Mouse (Mus musculus) ES-E14 (cell line): ENCODE results near the gene Itsn1. TPM values are rescaled to one million over a fixed set of nuclear protein-coding genes. Genes with fewer than 3 reads are reported as not detected.

Experiments used
- DNase-seq: peaks from one replicate; pipeline ENCODE4 v3.0.0-alpha.2; 2013; ENCODE audit warnings: low read depth, low spot score
- H3K27ac ChIP-seq: 2 replicates; pipeline ENCODE4 v1.5.1; 2012; ENCODE audit warnings: low read depth, mild to moderate bottlenecking, low read length, moderate library complexity, mixed read lengths; ENCODE audit not compliant: poor library complexity, insufficient read depth, severe bottlenecking
- H3K36me3 ChIP-seq: 2 replicates; pipeline ENCODE4 v1.6.1; 2012; ENCODE audit warnings: mild to moderate bottlenecking, low read length, moderate library complexity, mixed read lengths; ENCODE audit not compliant: control insufficient read depth, poor library complexity, insufficient read depth, severe bottlenecking
- H3K4me1 ChIP-seq, 2 experiments: fragments of 150-350 bp in 1 of 2; sonication (generic) in 1 of 2; 2 replicates each; pipeline ENCODE4 v1.6.1; 2012; ENCODE audit warnings: low read length in 2 of 2, mild to moderate bottlenecking in 1 of 2, mixed read lengths in 1 of 2; ENCODE audit not compliant: control insufficient read depth in 2 of 2, insufficient read depth in 2 of 2, poor library complexity in 1 of 2
- H3K4me3 ChIP-seq, 2 experiments: fragments of 150-350 bp in 1 of 2; sonication (generic) in 1 of 2; 2 replicates each; pipeline ENCODE4 v1.5.1; 2012; ENCODE audit warnings: low read length in 2 of 2, low read depth in 1 of 2, mild to moderate bottlenecking in 1 of 2, mixed read lengths in 1 of 2; ENCODE audit not compliant: insufficient read depth in 1 of 2, poor library complexity in 1 of 2, severe bottlenecking in 1 of 2
- H3K9ac ChIP-seq: 2 replicates; pipeline ENCODE4 v1.6.1; 2012; ENCODE audit warnings: low read depth, mild to moderate bottlenecking, low read length, mixed read lengths; ENCODE audit not compliant: poor library complexity, insufficient read depth, severe bottlenecking
- H3K9me3 ChIP-seq: fragments of 150-350 bp; sonication (generic); 2 replicates; pipeline ENCODE4 v1.6.1; 2012; ENCODE audit warnings: low read depth, mild to moderate bottlenecking, low read length; ENCODE audit not compliant: control insufficient read depth, insufficient read depth
- CHD2 ChIP-seq: IDR thresholded peaks from 2 replicates; pipeline ENCODE4 v1.6.1; 2014; ENCODE audit warnings: mild to moderate bottlenecking, low read depth, low read length, inconsistent platforms
- HCFC1 ChIP-seq: IDR thresholded peaks from 2 replicates; pipeline ENCODE4 v1.6.1; 2012; ENCODE audit warnings: low read length, inconsistent platforms, borderline replicate concordance; ENCODE audit not compliant: insufficient read depth
- MAFK ChIP-seq: IDR thresholded peaks from 2 replicates; pipeline ENCODE4 v1.6.1; 2014; ENCODE audit warnings: mild to moderate bottlenecking, low read depth, low read length, inconsistent platforms; ENCODE audit not compliant: insufficient read depth
- ZC3H11A ChIP-seq: IDR thresholded peaks from 2 replicates; pipeline ENCODE4 v1.6.1; 2012; ENCODE audit warnings: low read depth, mild to moderate bottlenecking, inconsistent platforms, low read length, borderline replicate concordance
- ZNF384 ChIP-seq: IDR thresholded peaks from 2 replicates; pipeline ENCODE4 v1.6.1; 2012; ENCODE audit warnings: low read depth, low read length, inconsistent platforms
- in situ Hi-C, 2 experiments: fragments of 600-800 bp; cut with MboI; formaldehyde crosslinking; loops; one replicate each; pipeline ENCODE4 v1.15.1; 2025; ENCODE audit warnings: low sequenced_read_pairs in 2 of 2, inconsistent platforms in 1 of 2; ENCODE audit not compliant: unreplicated experiment in 2 of 2
- total RNA-seq: library from RNA; depleted of rRNA; stranded (reverse); fragments of 300-350 nt; gene quantifications from 2 replicates; pipeline ENCODE4 v1.2.3, GENCODE M21; 2012

The Itsn1 gene
- total RNA-seq, 1 experiment: 28.6 TPM

DNA sequence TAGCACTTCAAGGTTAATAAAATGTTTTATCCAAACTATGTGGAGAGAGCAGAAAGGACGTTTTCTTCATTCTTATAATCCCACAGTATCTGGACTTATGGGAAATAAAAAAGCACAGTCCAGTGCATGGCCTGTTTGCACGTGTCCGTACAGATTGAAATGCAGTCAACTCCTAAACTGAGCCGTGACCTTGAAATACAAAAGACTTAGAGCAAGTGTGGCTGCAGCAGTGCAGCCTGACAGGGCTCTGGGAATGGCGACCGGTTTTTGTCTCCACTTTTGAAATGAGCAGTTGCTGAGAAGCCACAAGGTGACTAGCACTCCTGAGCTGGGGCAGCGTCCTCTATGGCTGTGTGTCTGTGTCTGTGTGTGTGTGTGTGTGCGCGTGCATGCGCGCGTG, 124.1 kb downstream of the Itsn1 start:
- H3K4me3 ChIP-seq: no peak overlapping the region
- TF ChIP-seq ZC3H11A (no peak), MAFK (no peak), CHD2 (no peak), ZNF384 (no peak), HCFC1 (no peak)
- in situ Hi-C loops: no loop called here
- peaks cover 2% of the 10 kb centered on the region; the same call in 1 of the 2 replicates for H3K36me3 ChIP-seq
- H3K4me1 ChIP-seq: peaks cover 0 to 2% of the 10 kb centered on the region in 2 experiments; a peak in 1 of 4 replicates
- H3K27ac ChIP-seq: no peak overlapping the region
- no peak for DNase-seq
- no peak overlapping the region for H3K9ac ChIP-seq
- no peaks in the 10 kb centered on the region for H3K9me3 ChIP-seq

DNA sequence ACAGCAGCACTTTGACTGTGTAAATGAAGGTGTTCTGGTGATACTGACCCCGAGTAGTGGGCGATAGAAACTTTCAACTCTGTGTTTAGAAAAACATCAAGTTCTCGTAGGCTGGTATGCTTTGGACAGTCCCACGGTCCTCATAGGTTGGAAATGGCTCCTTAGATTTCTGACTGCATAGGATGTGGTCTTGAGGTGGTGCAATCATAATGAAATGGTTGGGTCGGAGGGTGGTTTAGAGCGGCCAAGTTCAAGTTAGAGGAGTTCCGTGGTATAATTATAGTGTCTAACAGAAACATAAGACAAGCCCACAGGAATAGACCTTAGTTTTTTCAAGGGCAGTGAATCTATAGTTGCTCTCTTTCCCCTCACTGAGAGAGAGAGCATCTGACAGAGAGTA, 129.6 kb downstream of the Itsn1 start:
- Histone ChIP-seq H3K9ac (no peak overlapping the region), H3K4me3 (no peak overlapping the region), H3K36me3 (peaks cover 2% of the 10 kb centered on the region; the same call in 1 of the 2 replicates), H3K4me1 (peaks cover 4 to 20% of the 10 kb centered on the region in 2 experiments; a peak in 2 of 4 replicates), H3K27ac (no peak overlapping the region), H3K9me3 (no peaks in the 10 kb centered on the region)
- no peak for DNase-seq
- in situ Hi-C loops: no loop called here
- TF ChIP-seq ZNF384 (no peak), MAFK (no peak), HCFC1 (no peak), ZC3H11A (no peak)

GRCm38 (mm10) chr16:91859203-91859602, 130.1 kb downstream of the Itsn1 start:
- no peak overlapping the region for H3K4me3 ChIP-seq
- TF ChIP-seq HCFC1 (no peak), MAFK (no peak), ZC3H11A (no peak), CHD2 (no peak), ZNF384 (no peak)
- H3K9me3 ChIP-seq: no peaks in the 10 kb centered on the region
- peaks cover 4 to 20% of the 10 kb centered on the region in 2 experiments; a peak in 2 of 4 replicates for H3K4me1 ChIP-seq
- H3K9ac ChIP-seq: no peak overlapping the region
- peaks cover 2% of the 10 kb centered on the region; the same call in 1 of the 2 replicates for H3K36me3 ChIP-seq
- in situ Hi-C loops: no loop called here
- H3K27ac ChIP-seq: no peak overlapping the region
- DNase-seq: no peak

DNA sequence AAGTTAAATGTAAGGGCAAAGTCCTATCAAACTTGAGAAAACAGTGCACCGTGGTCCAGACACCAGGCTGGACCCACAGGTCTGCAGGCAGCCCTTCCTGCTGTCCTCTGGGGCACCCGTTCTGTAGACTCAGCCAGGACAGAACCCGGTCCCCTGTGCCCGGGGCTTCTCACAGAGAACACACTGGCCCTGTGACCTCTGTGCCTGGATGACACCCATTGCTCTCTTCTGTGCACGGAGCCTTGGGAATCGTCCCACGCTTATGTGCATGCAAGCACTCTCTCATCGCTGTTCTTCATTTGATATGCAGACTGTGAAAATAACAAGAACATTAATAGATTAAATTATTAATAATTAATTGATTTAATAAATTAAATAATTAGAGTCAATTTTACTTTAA, 130.9 kb downstream of the Itsn1 start:
- Histone ChIP-seq H3K4me1 (peaks cover 4 to 20% of the 10 kb centered on the region in 2 experiments; a peak in 2 of 4 replicates), H3K4me3 (no peak overlapping the region), H3K9me3 (no peaks in the 10 kb centered on the region), H3K27ac (no peak overlapping the region), H3K9ac (no peak overlapping the region), H3K36me3 (peaks cover 1% of the 10 kb centered on the region; the same call in 1 of the 2 replicates)
- no peak for DNase-seq
- TF ChIP-seq ZC3H11A: no peak
- no peak for TF ChIP-seq HCFC1
- no peak for TF ChIP-seq MAFK
- TF ChIP-seq CHD2: no peak
- no peak for TF ChIP-seq ZNF384
- in situ Hi-C loops: no loop called here
